Mouse (Mus musculus): ENCODE results near the gene Map2k6. TPM values are rescaled to one million over a fixed set of nuclear protein-coding genes. Genes with fewer than 3 reads are reported as not detected.

The Map2k6 gene
- total and polyA plus RNA-seq, 3 experiments, result 0.33 TPM; not detected in 2

DNA sequence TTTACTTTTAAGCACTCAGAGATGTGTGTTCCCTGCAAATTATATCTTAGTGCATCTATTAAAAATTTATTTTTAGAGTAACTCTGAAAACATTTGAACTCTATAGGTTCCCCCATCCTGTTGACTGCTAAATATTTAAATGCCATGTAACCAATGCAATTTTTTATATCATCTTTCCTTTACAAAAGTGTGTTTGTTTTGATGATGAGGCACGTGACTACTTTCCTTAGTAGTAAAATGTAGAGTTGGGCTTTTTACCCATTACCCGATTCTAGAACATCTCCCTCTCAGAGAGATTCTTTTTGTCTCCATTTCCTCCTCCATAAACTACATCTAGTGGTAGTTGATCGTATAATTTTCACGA is 51.8 kb downstream of the Map2k6 start:
- H3K4me3 ChIP-seq (ENCODE audit: low read depth, low read length), result no peak overlapping the region
- ATAC-seq (ENCODE audit: extremely low read depth, insufficient number of reproducible peaks, low FRiP score, poor library complexity, severe bottlenecking) (no peak), DNase-seq (ENCODE audit: low spot score) (no peak)
- H3K36me3 ChIP-seq (replicated peaks), result no peaks in the 10 kb centered on the region
- no peaks in the 10 kb centered on the region for H3K27me3 ChIP-seq (ENCODE audit: insufficient read depth, low read length)
- no peak for TF ChIP-seq TAL1 (conservative IDR thresholded peaks at IDR 0.05; ENCODE audit: low read depth, low read length)
- TF ChIP-seq GATA2 (IDR thresholded peaks at IDR 0.05; ENCODE audit: borderline replicate concordance, low read depth, low read length), result no peak
- TF ChIP-seq CTCF (IDR thresholded peaks at IDR 0.05; ENCODE audit: low read depth, low read length), result no peak
- TF ChIP-seq POLR2AphosphoS5 (IDR thresholded peaks at IDR 0.05; ENCODE audit: insufficient replicate concordance, low read depth, low read length), result no peak
- TF ChIP-seq GATA1 (IDR thresholded peaks at IDR 0.05; ENCODE audit: borderline replicate concordance, low read length), result no peak
- no peaks in the 10 kb centered on the region; the same call in 1 of the 2 replicates for H3K4me1 ChIP-seq (ENCODE audit: insufficient read depth, low read depth, low read length)
- H3K9me3 ChIP-seq (replicated peaks), result peaks cover 77% of the 10 kb centered on the region

DNA sequence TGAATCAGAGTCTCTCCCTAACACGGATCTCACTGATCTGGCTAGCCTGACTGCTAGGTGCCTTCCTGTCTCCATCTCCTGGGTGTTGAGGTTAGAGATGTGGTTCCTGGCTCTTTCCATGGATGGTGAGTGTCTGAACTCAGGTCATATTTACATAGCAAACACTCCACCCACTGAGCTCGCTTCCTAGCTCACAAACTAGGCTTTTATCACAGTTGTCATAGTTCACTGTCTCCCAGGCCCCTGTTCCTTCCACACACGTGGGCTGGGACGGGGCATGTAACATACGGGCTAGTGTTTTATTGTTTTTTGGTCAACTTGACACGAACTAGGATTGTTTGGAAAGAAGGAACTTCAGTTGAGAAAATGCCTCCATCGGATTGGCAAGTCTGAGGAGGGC is 52.7 kb downstream of the Map2k6 start:
- H3K4me3 ChIP-seq (ENCODE audit: low read depth, low read length), result no peak overlapping the region
- H3K9me3 ChIP-seq (replicated peaks), result peaks cover 78% of the 10 kb centered on the region
- H3K4me1 ChIP-seq (ENCODE audit: insufficient read depth, low read depth, low read length), result no peaks in the 10 kb centered on the region; the same call in 1 of the 2 replicates
- TF ChIP-seq TAL1 (conservative IDR thresholded peaks at IDR 0.05; ENCODE audit: low read depth, low read length), result no peak
- no peak for TF ChIP-seq POLR2AphosphoS5 (IDR thresholded peaks at IDR 0.05; ENCODE audit: insufficient replicate concordance, low read depth, low read length)
- TF ChIP-seq GATA2 (IDR thresholded peaks at IDR 0.05; ENCODE audit: borderline replicate concordance, low read depth, low read length), result no peak
- no peak for TF ChIP-seq CTCF (IDR thresholded peaks at IDR 0.05; ENCODE audit: low read depth, low read length)
- TF ChIP-seq GATA1 (IDR thresholded peaks at IDR 0.05; ENCODE audit: borderline replicate concordance, low read length), result no peak
- no peaks in the 10 kb centered on the region for H3K27me3 ChIP-seq (ENCODE audit: insufficient read depth, low read length)
- DNase-seq (ENCODE audit: low spot score) (no peak), ATAC-seq (ENCODE audit: extremely low read depth, insufficient number of reproducible peaks, low FRiP score, poor library complexity, severe bottlenecking) (no peak)
- no peaks in the 10 kb centered on the region for H3K36me3 ChIP-seq (replicated peaks)

DNA sequence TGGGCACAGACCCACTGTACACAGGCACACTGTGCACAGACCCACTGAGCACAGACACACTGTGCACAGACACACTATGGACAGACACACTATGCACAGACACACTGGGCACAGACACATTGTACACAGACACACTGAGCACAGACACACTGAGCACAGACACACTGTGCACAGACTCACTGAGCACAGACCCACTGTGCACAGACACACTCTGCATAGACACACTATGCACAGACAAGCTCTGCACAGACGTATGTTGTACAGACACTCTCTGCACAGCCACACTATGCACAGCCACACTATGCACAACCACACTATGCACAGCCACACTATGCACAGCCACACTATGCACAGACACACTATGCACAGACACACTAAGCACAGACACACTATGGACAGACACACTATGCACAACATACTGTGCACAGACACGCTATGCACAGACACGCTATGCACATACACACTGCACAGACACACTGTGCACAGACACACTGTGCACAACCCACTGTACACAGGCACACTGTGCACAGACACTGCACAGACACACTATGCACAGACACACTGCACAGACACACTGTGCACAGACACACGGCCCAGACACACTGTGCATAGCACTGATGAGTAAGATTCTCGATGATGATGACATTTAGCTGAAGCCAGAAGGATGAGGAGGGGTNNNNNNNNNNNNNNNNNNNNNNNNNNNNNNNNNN is 54.7 kb downstream of the Map2k6 start:
- peak overlapping the region; percentile 34; the same call in 1 of the 2 replicates for H3K4me3 ChIP-seq (ENCODE audit: low read depth, low read length)
- no peaks in the 10 kb centered on the region for H3K36me3 ChIP-seq (replicated peaks)
- DNase-seq (ENCODE audit: low spot score) (no peak), ATAC-seq (ENCODE audit: extremely low read depth, insufficient number of reproducible peaks, low FRiP score, poor library complexity, severe bottlenecking) (peak; percentile 9; the same call in 1 of the 2 replicates)
- no peaks in the 10 kb centered on the region for H3K27me3 ChIP-seq (ENCODE audit: insufficient read depth, low read length)
- TF ChIP-seq POLR2AphosphoS5 (IDR thresholded peaks at IDR 0.05; ENCODE audit: insufficient replicate concordance, low read depth, low read length), result no peak
- no peak for TF ChIP-seq GATA2 (IDR thresholded peaks at IDR 0.05; ENCODE audit: borderline replicate concordance, low read depth, low read length)
- TF ChIP-seq GATA1 (IDR thresholded peaks at IDR 0.05; ENCODE audit: borderline replicate concordance, low read length), result no peak
- no peak for TF ChIP-seq CTCF (IDR thresholded peaks at IDR 0.05; ENCODE audit: low read depth, low read length)
- TF ChIP-seq TAL1 (conservative IDR thresholded peaks at IDR 0.05; ENCODE audit: low read depth, low read length), result no peak
- peaks cover 75% of the 10 kb centered on the region for H3K9me3 ChIP-seq (replicated peaks)
- no peaks in the 10 kb centered on the region; the same call in 1 of the 2 replicates for H3K4me1 ChIP-seq (ENCODE audit: insufficient read depth, low read depth, low read length)

DNA sequence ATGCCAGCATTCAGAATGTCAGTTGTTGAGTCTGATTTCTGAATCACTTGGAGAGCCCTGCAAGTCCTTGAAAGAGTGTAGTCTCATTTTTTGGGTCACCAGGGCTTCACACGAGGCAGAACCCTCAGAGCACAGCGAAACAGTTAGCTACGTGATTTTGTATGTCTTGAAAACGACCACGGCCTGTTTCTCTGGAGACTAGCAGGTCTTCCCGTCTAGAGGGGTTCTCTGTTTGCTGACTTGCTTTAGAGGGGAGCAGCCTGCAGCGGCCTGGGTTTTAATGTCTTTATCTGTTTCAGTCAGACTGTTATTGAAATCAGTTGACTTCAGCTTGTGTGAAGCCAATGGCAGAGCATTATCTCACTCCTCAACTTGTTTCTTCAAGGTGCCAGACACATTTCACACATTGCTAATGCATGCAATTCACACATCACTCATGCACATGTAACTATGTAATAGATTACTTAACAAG is 58.6 kb downstream of the Map2k6 start:
- TF ChIP-seq POLR2AphosphoS5 (IDR thresholded peaks at IDR 0.05; ENCODE audit: insufficient replicate concordance, low read depth, low read length), result no peak
- TF ChIP-seq GATA2 (IDR thresholded peaks at IDR 0.05; ENCODE audit: borderline replicate concordance, low read depth, low read length), result no peak
- TF ChIP-seq TAL1 (conservative IDR thresholded peaks at IDR 0.05; ENCODE audit: low read depth, low read length), result no peak
- no peak for TF ChIP-seq GATA1 (IDR thresholded peaks at IDR 0.05; ENCODE audit: borderline replicate concordance, low read length)
- ATAC-seq (ENCODE audit: extremely low read depth, insufficient number of reproducible peaks, low FRiP score, poor library complexity, severe bottlenecking), result no peak
- DNase-seq (ENCODE audit: low spot score), result no peak
- Histone ChIP-seq H3K4me3 (ENCODE audit: low read depth, low read length) (no peak overlapping the region), H3K4me1 (ENCODE audit: insufficient read depth, low read depth, low read length) (no peaks in the 10 kb centered on the region; the same call in 1 of the 2 replicates), H3K9me3 (replicated peaks) (peaks cover 76% of the 10 kb centered on the region), H3K36me3 (replicated peaks) (no peaks in the 10 kb centered on the region), H3K27me3 (ENCODE audit: insufficient read depth, low read length) (no peaks in the 10 kb centered on the region)

DNA sequence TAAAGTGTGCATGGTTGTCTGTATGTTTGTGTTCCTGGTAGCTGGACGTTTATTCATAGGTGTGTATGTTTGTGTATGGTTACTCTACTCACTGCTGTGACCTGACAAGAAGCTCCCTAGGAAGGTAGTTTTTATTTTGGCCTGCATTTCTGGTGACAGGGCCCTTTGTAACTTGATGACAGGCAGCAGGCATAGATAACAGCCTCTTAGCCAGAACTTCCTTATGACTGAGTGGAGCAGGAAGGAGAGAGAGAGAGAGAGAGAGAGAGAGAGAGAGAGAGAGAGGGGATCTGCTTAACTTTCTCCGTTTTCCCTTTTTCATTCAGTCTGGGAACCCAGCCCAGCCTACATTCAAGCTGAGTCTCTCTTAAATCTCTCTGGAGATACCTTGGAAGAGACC is 61.6 kb downstream of the Map2k6 start:
- TF ChIP-seq CTCF (IDR thresholded peaks at IDR 0.05; ENCODE audit: low read depth, low read length) (no peak), TAL1 (conservative IDR thresholded peaks at IDR 0.05; ENCODE audit: low read depth, low read length) (no peak), GATA1 (IDR thresholded peaks at IDR 0.05; ENCODE audit: borderline replicate concordance, low read length) (no peak), POLR2AphosphoS5 (IDR thresholded peaks at IDR 0.05; ENCODE audit: insufficient replicate concordance, low read depth, low read length) (no peak), GATA2 (IDR thresholded peaks at IDR 0.05; ENCODE audit: borderline replicate concordance, low read depth, low read length) (no peak)
- H3K36me3 ChIP-seq (replicated peaks), result no peaks in the 10 kb centered on the region
- H3K4me3 ChIP-seq (ENCODE audit: low read depth, low read length), result no peak overlapping the region
- no peak for ATAC-seq (ENCODE audit: extremely low read depth, insufficient number of reproducible peaks, low FRiP score, poor library complexity, severe bottlenecking)
- DNase-seq (ENCODE audit: low spot score), result no peak
- peaks cover 66% of the 10 kb centered on the region for H3K9me3 ChIP-seq (replicated peaks)
- no peaks in the 10 kb centered on the region for H3K27me3 ChIP-seq (ENCODE audit: insufficient read depth, low read length)
- no peaks in the 10 kb centered on the region for H3K4me1 ChIP-seq (ENCODE audit: insufficient read depth, low read depth, low read length)

- Histone ChIP-seq H3K4me1 (ENCODE audit: insufficient read depth, low read depth, low read length) (no peaks in the 10 kb centered on the region), H3K9me3 (replicated peaks) (peaks cover 61% of the 10 kb centered on the region), H3K36me3 (replicated peaks) (no peaks in the 10 kb centered on the region), H3K27me3 (ENCODE audit: insufficient read depth, low read length) (no peaks in the 10 kb centered on the region), H3K4me3 (ENCODE audit: low read depth, low read length) (no peak overlapping the region)
- ATAC-seq (ENCODE audit: extremely low read depth, insufficient number of reproducible peaks, low FRiP score, poor library complexity, severe bottlenecking) (no peak), DNase-seq (ENCODE audit: low spot score) (no peak)
- TF ChIP-seq GATA2 (IDR thresholded peaks at IDR 0.05; ENCODE audit: borderline replicate concordance, low read depth, low read length) (no peak), POLR2AphosphoS5 (IDR thresholded peaks at IDR 0.05; ENCODE audit: insufficient replicate concordance, low read depth, low read length) (no peak), TAL1 (conservative IDR thresholded peaks at IDR 0.05; ENCODE audit: low read depth, low read length) (no peak), CTCF (IDR thresholded peaks at IDR 0.05; ENCODE audit: low read depth, low read length) (no peak), GATA1 (IDR thresholded peaks at IDR 0.05; ENCODE audit: borderline replicate concordance, low read length) (no peak)
Observed at GRCm38 (mm10) chr11:110461560-110462331, 62.8 kb downstream of the Map2k6 start.
